8 mouse cellular contexts compared by ENCODE assay signal in genomic region chr19:7421602-7422591, GRCm38 (mm10). TPM values are rescaled to one million over a fixed set of nuclear protein-coding genes. Genes with fewer than 3 reads are reported as not detected.
A peak's percentile ranks its signal among the peaks of the same experiment; 100 is the strongest.
DNase-seq lines count a peak whose midpoint lies in the region; ATAC-seq and TF ChIP-seq lines count a peak whose summit lies in the region.

No protein-coding gene starts in this region.

- H3K4me2 ChIP-seq in embryonic facial prominence, embryonic 13.5 days, result peak overlapping the region; percentile 74
- H3K4me2 ChIP-seq in heart, embryonic 12.5 days, result peak overlapping the region; percentile 59
- peak overlapping the region; percentile 43 for H3K4me2 ChIP-seq in liver, embryonic 14.5 days (ENCODE audit: low read depth)

- H3K9ac ChIP-seq in embryonic facial prominence, embryonic 13.5 days, result peak overlapping the region; percentile 64
- H3K9ac ChIP-seq in heart, embryonic 12.5 days, result peak overlapping the region; percentile 57
- H3K9ac ChIP-seq in liver, embryonic 14.5 days (replicated peaks), result no peak overlapping the region

- TF ChIP-seq POLR2A in lung, adult 2 months (IDR thresholded peaks at IDR 0.05; ENCODE audit: borderline replicate concordance, extremely low read depth, low read depth, low read length), result no peak
- TF ChIP-seq POLR2A in olfactory bulb, adult 2 months (IDR thresholded peaks at IDR 0.05; ENCODE audit: insufficient read depth, low read depth, low read length), result no peak

- TF ChIP-seq EP300 in liver, embryonic 14.5 days (IDR thresholded peaks at IDR 0.05; ENCODE audit: low read depth), result no peak

- H3K27ac ChIP-seq in embryonic facial prominence, embryonic 13.5 days, result peak overlapping the region; percentile 65
- H3K27ac ChIP-seq in heart, embryonic 12.5 days (ENCODE audit: poor library complexity, severe bottlenecking), result peak overlapping the region; percentile 56; the same call in 1 of the 2 replicates
- H3K27ac ChIP-seq in liver, embryonic 14.5 days, result no peak overlapping the region
- H3K27ac ChIP-seq in olfactory bulb, adult 2 months (ENCODE audit: insufficient read depth, low read depth, low read length), result no peak overlapping the region

- H3K4me3 ChIP-seq in lung, adult 2 months (replicated peaks; ENCODE audit: extremely low read depth, low read depth, low read length), result no peak overlapping the region
- peak overlapping the region; percentile 25 for H3K4me3 ChIP-seq in embryonic facial prominence, embryonic 13.5 days
- peak overlapping the region; percentile 23 for H3K4me3 ChIP-seq in heart, embryonic 12.5 days
- H3K4me3 ChIP-seq in liver, embryonic 14.5 days (ENCODE audit: insufficient read depth in 1 of 2, low read depth in 2 of 2, low read length in 2 of 2), result no peak overlapping the region
- peak overlapping the region; percentile 27 for H3K4me3 ChIP-seq in olfactory bulb, adult 2 months (ENCODE audit: insufficient read depth, low read depth, low read length)

- DNase-seq in lung, adult 2 months, result peak; percentile 35
- DNase-seq in lung, postnatal 25 days (ENCODE audit: low spot score), result no peak
- peak; percentile 74 to 86 for DNase-seq in kidney, postnatal 4 days
- DNase-seq in liver, embryonic 14.5 days (ENCODE audit: low read depth in 3 of 3, low spot score in 3 of 3), result no peak
- DNase-seq in c-Kit-positive CD71-positive TER-119-positive erythroid progenitor cells, embryonic 14.5 days (ENCODE audit: low spot score), result no peak

- peak; percentile 17; the same call in 1 of the 2 replicates for ATAC-seq in embryonic facial prominence, embryonic 13.5 days (ENCODE audit: insufficient number of reproducible peaks, insufficient read depth, low FRiP score, low TSS enrichment, low read depth)
- ATAC-seq in heart, embryonic 12.5 days (ENCODE audit: insufficient number of reproducible peaks, low FRiP score), result peak; percentile 26
- no peak for ATAC-seq in liver, embryonic 14.5 days (ENCODE audit: insufficient read depth)

- no peaks in the 10 kb centered on the region for H3K27me3 ChIP-seq in embryonic facial prominence, embryonic 13.5 days
- H3K27me3 ChIP-seq in heart, embryonic 12.5 days (replicated peaks), result no peaks in the 10 kb centered on the region
- H3K27me3 ChIP-seq in liver, embryonic 14.5 days (ENCODE audit: control insufficient read depth, insufficient read depth, low read length), result peaks cover 5% of the 10 kb centered on the region

- H3K4me1 ChIP-seq in lung, adult 2 months (ENCODE audit: control insufficient read depth, insufficient read depth, low read length), result peaks cover 8% of the 10 kb centered on the region
- peaks cover 73% of the 10 kb centered on the region for H3K4me1 ChIP-seq in embryonic facial prominence, embryonic 13.5 days
- H3K4me1 ChIP-seq in heart, embryonic 12.5 days (replicated peaks), result peaks cover 61% of the 10 kb centered on the region
- H3K4me1 ChIP-seq in liver, embryonic 14.5 days (replicated peaks; ENCODE audit: control insufficient read depth in 2 of 2, insufficient read depth in 2 of 2, low read length in 1 of 2), result peaks cover 15% of the 10 kb centered on the region in 2 experiments
- peaks cover 41% of the 10 kb centered on the region for H3K4me1 ChIP-seq in olfactory bulb, adult 2 months (ENCODE audit: control insufficient read depth, insufficient read depth, low read length)

- WGBS in lung, adult 2 months, result 48% methylated on average over 45 of the region's 48 CpGs
- WGBS in embryonic facial prominence, embryonic 13.5 days, result 17% methylated on average over 40 of the region's 48 CpGs
- 14% methylated on average over 48 of the region's 48 CpGs for WGBS in heart, embryonic 12.5 days
- 73% methylated on average over 45 of the region's 48 CpGs for WGBS in liver, embryonic 14.5 days (ENCODE audit: insufficient replicate concordance)
- WGBS in olfactory bulb, adult 2 months, result 34% methylated on average over 48 of the region's 48 CpGs

- no peak for TF ChIP-seq CTCF in lung, adult 2 months (IDR thresholded peaks at IDR 0.05; ENCODE audit: insufficient read depth, low read length)
- TF ChIP-seq CTCF in liver, embryonic 14.5 days (IDR thresholded peaks at IDR 0.05; ENCODE audit: low read depth), result no peak
- TF ChIP-seq CTCF in olfactory bulb, adult 2 months (IDR thresholded peaks at IDR 0.05; ENCODE audit: insufficient read depth, low read depth, low read length), result no peak

- H3K9me3 ChIP-seq in embryonic facial prominence, embryonic 13.5 days, result no peaks in the 10 kb centered on the region
- H3K9me3 ChIP-seq in heart, embryonic 12.5 days (replicated peaks), result no peaks in the 10 kb centered on the region
- no peaks in the 10 kb centered on the region for H3K9me3 ChIP-seq in liver, embryonic 14.5 days (ENCODE audit: control insufficient read depth, low read length)

- peaks cover 66% of the 10 kb centered on the region for H3K36me3 ChIP-seq in embryonic facial prominence, embryonic 13.5 days
- peaks cover 57% of the 10 kb centered on the region for H3K36me3 ChIP-seq in heart, embryonic 12.5 days
- H3K36me3 ChIP-seq in liver, embryonic 14.5 days (replicated peaks; ENCODE audit: control insufficient read depth, insufficient read depth, low read depth), result peaks cover 16% of the 10 kb centered on the region

RNA-seq across cellular contexts. Expression of gene 2700081O15Rik, which starts 4.5 kb away (rescaled TPM):
- 26.2 and 36.7 TPM in 2 replicates for polyA plus RNA-seq in lung, adult 2 months (2012; rRNA removed)
- polyA plus RNA-seq in embryonic facial prominence, embryonic 13.5 days (2015; fragmentation: Nextera tagmentation; extraction: Ambion mirVana), result 10.4 and 11.8 TPM in 2 replicates
- polyA plus RNA-seq in heart, embryonic 12.5 days (2016; fragmentation: Nextera tagmentation; extraction: Ambion mirVana), result 4.6 and 5.3 TPM in 2 replicates
- polyA plus RNA-seq in liver, embryonic 14.5 days (2012; rRNA removed), result 5.6 and 6.3 TPM in 2 replicates
- 0.86 and 1.2 TPM in 2 replicates for polyA plus RNA-seq in liver, embryonic 14.5 days (2014; fragmentation: Nextera tagmentation; extraction: Ambion mirVana)
- polyA plus RNA-seq in olfactory bulb, adult 2 months (2012; ENCODE audit: insufficient read depth, insufficient read length, low replicate concordance, missing spikeins), result 113 TPM in 1 of 2 replicates, not detected in the other

RNA-seq across cellular contexts. Expression of gene Spindoc, which starts 39.1 kb away (rescaled TPM):
- 19.0 and 19.3 TPM in 2 replicates for polyA plus RNA-seq in lung, adult 2 months (2012; rRNA removed)
- polyA plus RNA-seq in embryonic facial prominence, embryonic 13.5 days (2015; fragmentation: Nextera tagmentation; extraction: Ambion mirVana), result 30.8 and 42.4 TPM in 2 replicates
- 23.5 and 26.4 TPM in 2 replicates for polyA plus RNA-seq in heart, embryonic 12.5 days (2016; fragmentation: Nextera tagmentation; extraction: Ambion mirVana)
- 2.5 and 2.9 TPM in 2 replicates for polyA plus RNA-seq in liver, embryonic 14.5 days (2012; rRNA removed)
- 2.2 and 2.6 TPM in 2 replicates for polyA plus RNA-seq in liver, embryonic 14.5 days (2014; fragmentation: Nextera tagmentation; extraction: Ambion mirVana)
- not detected in 2 replicates for polyA plus RNA-seq in olfactory bulb, adult 2 months (2012; ENCODE audit: insufficient read depth, insufficient read length, low replicate concordance, missing spikeins)

Comparison
In these comparisons a context has a peak if more than half of its experiments do, and no peak if none do; other contexts are left out.
1. DNase-seq: peak in lung, adult 2 months (single experiment) and kidney, postnatal 4 days (2 of 2); none in lung, postnatal 25 days (single experiment), liver, embryonic 14.5 days (0 of 3) and c-Kit-positive CD71-positive TER-119-positive erythroid progenitor cells, embryonic 14.5 days (single experiment).
2. H3K4me3 ChIP-seq: peak in embryonic facial prominence, embryonic 13.5 days (single experiment), heart, embryonic 12.5 days (single experiment) and olfactory bulb, adult 2 months (single experiment); none in lung, adult 2 months (single experiment) and liver, embryonic 14.5 days (0 of 2).
3. H3K27ac ChIP-seq: peak in embryonic facial prominence, embryonic 13.5 days (single experiment) and heart, embryonic 12.5 days (single experiment); none in liver, embryonic 14.5 days (single experiment) and olfactory bulb, adult 2 months (single experiment).
4. Peak in every context shown above with its lines, with median percentiles within 50 percentile points of each other: H3K4me2 ChIP-seq.